Mouse (Mus musculus) liver, embryonic 11.5 days (tissue): ENCODE results near the gene Raly. TPM values are rescaled to one million over a fixed set of nuclear protein-coding genes. Genes with fewer than 3 reads are reported as not detected.

Experiments used
- ATAC-seq: fragments of 200-750 bp; cut with Nextera tagmentation; replicated peaks from 2 replicates; pipeline ENCODE4 v1.8.0; 2017; ENCODE audit warnings: moderate number of reproducible peaks, mild to moderate bottlenecking, moderate TSS enrichment, moderate library complexity; ENCODE audit not compliant: low FRiP score
- DNase-seq: peaks from one replicate; pipeline ENCODE4 v3.0.0-alpha.2; 2017; ENCODE audit warnings: low spot score
- H3K27ac ChIP-seq: fragments of 300-500 bp; sonication (generic); 2 replicates; pipeline ENCODE4 v1.5.1; 2014; ENCODE audit warnings: mild to moderate bottlenecking, low read depth, low read length, control low read depth
- H3K27me3 ChIP-seq: fragments of 300-500 bp; sonication (generic); replicated peaks from 2 replicates; pipeline ENCODE4 v1.6.1; 2014; ENCODE audit warnings: low read length, mixed read lengths; ENCODE audit not compliant: control insufficient read depth, insufficient read depth
- H3K36me3 ChIP-seq: fragments of 300-500 bp; sonication (generic); 2 replicates; pipeline ENCODE4 v1.6.1; 2014; ENCODE audit warnings: mild to moderate bottlenecking, low read length, moderate library complexity, mixed read lengths; ENCODE audit not compliant: control insufficient read depth, insufficient read depth
- H3K4me1 ChIP-seq: fragments of 300-500 bp; sonication (generic); replicated peaks from 2 replicates; pipeline ENCODE4 v1.6.1; 2014; ENCODE audit warnings: low read length, mixed read lengths; ENCODE audit not compliant: control insufficient read depth, insufficient read depth
- H3K4me2 ChIP-seq: fragments of 300-500 bp; sonication (generic); 2 replicates; pipeline ENCODE4 v1.6.1; 2014; ENCODE audit warnings: mild to moderate bottlenecking, control low read depth, moderate library complexity
- H3K4me3 ChIP-seq: fragments of 300-500 bp; sonication (generic); 2 replicates; pipeline ENCODE4 v1.5.1; 2014; ENCODE audit warnings: low read depth, low read length, control low read depth
- H3K9ac ChIP-seq: fragments of 300-500 bp; sonication (generic); 2 replicates; pipeline ENCODE4 v1.6.1; 2014; ENCODE audit warnings: low read depth, low read length, control low read depth
- H3K9me3 ChIP-seq: fragments of 300-500 bp; sonication (generic); 2 replicates; pipeline ENCODE4 v1.6.1; 2016; ENCODE audit warnings: low read length, inconsistent platforms, mixed read lengths; ENCODE audit not compliant: control insufficient read depth
- WGBS: fragments of 180-500 bp; shearing (Covaris S2); extraction: QIAGEN DNeasy Blood & Tissue Kit; methylation state at CpG from one replicate; pipeline ENCODE4 v1.1.7; 2014; 5-methylcytosine and 5-hydroxymethylcytosine counted together
- polyA plus RNA-seq: library from polyadenylated mRNA; unstranded; fragments of >200 nt; fragmentation: Nextera tagmentation; extraction: Ambion mirVana; gene quantifications from 2 replicates; pipeline ENCODE4 v1.2.1, GENCODE M21; 2014

Raly gene
- polyA plus RNA-seq, 1 experiment from 2014 or later, result 66.2 TPM

- Histone ChIP-seq H3K4me1 (no peaks in the 10 kb centered on the region), H3K27me3 (no peaks in the 10 kb centered on the region), H3K4me3 (no peak overlapping the region), H3K4me2 (no peak overlapping the region), H3K36me3 (no peaks in the 10 kb centered on the region), H3K9me3 (no peaks in the 10 kb centered on the region), H3K9ac (no peak overlapping the region), H3K27ac (no peak overlapping the region)
- WGBS, result 56% methylated on average over 7 of the region's 7 CpGs
- no peak for ATAC-seq
- no peak for DNase-seq
These were observed 14.4 kb upstream of the Raly start for GRCm38 (mm10) chr2:154776496-154776895.

- no peaks in the 10 kb centered on the region for H3K9me3 ChIP-seq
- WGBS, result 67% methylated on average over 3 of the region's 3 CpGs
- no peaks in the 10 kb centered on the region for H3K4me1 ChIP-seq
- no peaks in the 10 kb centered on the region for H3K27me3 ChIP-seq
- no peaks in the 10 kb centered on the region for H3K36me3 ChIP-seq
- H3K9ac ChIP-seq, result no peak overlapping the region
- H3K4me3 ChIP-seq, result no peak overlapping the region
- H3K27ac ChIP-seq, result no peak overlapping the region
- ATAC-seq (no peak), DNase-seq (no peak)
- no peak overlapping the region for H3K4me2 ChIP-seq
These were observed 11.2 kb upstream of the Raly start for GRCm38 (mm10) chr2:154779648-154780047.

GRCm38 (mm10) chr2:154782361-154782760 is 8.5 kb upstream of the Raly start:
- Histone ChIP-seq H3K27ac (no peak overlapping the region), H3K9me3 (no peaks in the 10 kb centered on the region), H3K4me2 (no peak overlapping the region), H3K9ac (no peak overlapping the region), H3K4me1 (peaks cover 17% of the 10 kb centered on the region), H3K4me3 (no peak overlapping the region), H3K27me3 (no peaks in the 10 kb centered on the region), H3K36me3 (no peaks in the 10 kb centered on the region)
- WGBS, result 74% methylated on average over 4 of the region's 4 CpGs
- no peak for DNase-seq
- ATAC-seq, result no peak

- Histone ChIP-seq H3K9ac (0 out of 2 replicates have a peak overlapping the region, but pooled peaks have one; percentile 9), H3K27me3 (no peaks in the 10 kb centered on the region), H3K4me3 (no peak overlapping the region), H3K36me3 (no peaks in the 10 kb centered on the region), H3K4me2 (no peak overlapping the region), H3K9me3 (no peaks in the 10 kb centered on the region), H3K27ac (no peak overlapping the region), H3K4me1 (peaks cover 17% of the 10 kb centered on the region)
- DNase-seq, result no peak
- 79% methylated on average over 17 of the region's 17 CpGs for WGBS
- no peak for ATAC-seq
These were observed 7.8 kb upstream of the Raly start for GRCm38 (mm10) chr2:154782856-154783650.

GRCm38 (mm10) chr2:154785284-154785683 is 5.6 kb upstream of the Raly start:
- H3K9me3 ChIP-seq, result no peaks in the 10 kb centered on the region
- DNase-seq, result no peak
- WGBS, result 63% methylated on average over 3 of the region's 3 CpGs
- no peak overlapping the region for H3K9ac ChIP-seq
- ATAC-seq, result no peak
- H3K4me3 ChIP-seq, result no peak overlapping the region
- peaks cover 28% of the 10 kb centered on the region for H3K4me1 ChIP-seq
- no peak overlapping the region for H3K27ac ChIP-seq
- H3K4me2 ChIP-seq, result no peak overlapping the region
- no peaks in the 10 kb centered on the region for H3K36me3 ChIP-seq
- no peaks in the 10 kb centered on the region for H3K27me3 ChIP-seq

- H3K4me3 ChIP-seq, result no peak overlapping the region
- H3K9me3 ChIP-seq, result no peaks in the 10 kb centered on the region
- peaks cover 28% of the 10 kb centered on the region for H3K4me1 ChIP-seq
- peak; percentile 37 for ATAC-seq
- H3K36me3 ChIP-seq, result no peaks in the 10 kb centered on the region
- WGBS, result 31% methylated on average over 3 of the region's 3 CpGs
- H3K27me3 ChIP-seq, result no peaks in the 10 kb centered on the region
- peak; percentile 64 for DNase-seq
- peak overlapping the region; percentile 68 for H3K27ac ChIP-seq
- peak overlapping the region; percentile 43 for H3K9ac ChIP-seq
- H3K4me2 ChIP-seq, result peak overlapping the region; percentile 48
These were observed 4.7 kb upstream of the Raly start for GRCm38 (mm10) chr2:154786187-154786586.

GRCm38 (mm10) chr2:154786776-154787175 is 4.1 kb upstream of the Raly start:
- Histone ChIP-seq H3K36me3 (no peaks in the 10 kb centered on the region), H3K4me3 (no peak overlapping the region), H3K9ac (peak overlapping the region; percentile 43), H3K4me2 (peak overlapping the region; percentile 48), H3K27ac (peak overlapping the region; percentile 68), H3K9me3 (no peaks in the 10 kb centered on the region), H3K4me1 (peaks cover 28% of the 10 kb centered on the region), H3K27me3 (no peaks in the 10 kb centered on the region)
- ATAC-seq, result no peak
- DNase-seq, result no peak
- 81% methylated on average over 11 of the region's 11 CpGs for WGBS

GRCm38 (mm10) chr2:154789381-154789780 is 1.5 kb upstream of the Raly start:
- ATAC-seq, result no peak
- no peaks in the 10 kb centered on the region; the same call in 1 of the 2 replicates for H3K36me3 ChIP-seq
- no peak overlapping the region for H3K27ac ChIP-seq
- H3K4me1 ChIP-seq, result peaks cover 47% of the 10 kb centered on the region
- no peak overlapping the region for H3K4me3 ChIP-seq
- peak overlapping the region; percentile 80; the same call in 1 of the 2 replicates for H3K4me2 ChIP-seq
- 70% methylated on average over 6 of the region's 6 CpGs for WGBS
- no peaks in the 10 kb centered on the region for H3K9me3 ChIP-seq
- H3K9ac ChIP-seq, result no peak overlapping the region
- no peak for DNase-seq
- no peaks in the 10 kb centered on the region for H3K27me3 ChIP-seq
